Mouse (Mus musculus): ENCODE results near the gene Add2. TPM values are rescaled to one million over a fixed set of nuclear protein-coding genes. Genes with fewer than 3 reads are reported as not detected.

The Add2 gene
- polyA plus RNA-seq, 1 experiment from 2014 or later, result 132 TPM

DNA sequence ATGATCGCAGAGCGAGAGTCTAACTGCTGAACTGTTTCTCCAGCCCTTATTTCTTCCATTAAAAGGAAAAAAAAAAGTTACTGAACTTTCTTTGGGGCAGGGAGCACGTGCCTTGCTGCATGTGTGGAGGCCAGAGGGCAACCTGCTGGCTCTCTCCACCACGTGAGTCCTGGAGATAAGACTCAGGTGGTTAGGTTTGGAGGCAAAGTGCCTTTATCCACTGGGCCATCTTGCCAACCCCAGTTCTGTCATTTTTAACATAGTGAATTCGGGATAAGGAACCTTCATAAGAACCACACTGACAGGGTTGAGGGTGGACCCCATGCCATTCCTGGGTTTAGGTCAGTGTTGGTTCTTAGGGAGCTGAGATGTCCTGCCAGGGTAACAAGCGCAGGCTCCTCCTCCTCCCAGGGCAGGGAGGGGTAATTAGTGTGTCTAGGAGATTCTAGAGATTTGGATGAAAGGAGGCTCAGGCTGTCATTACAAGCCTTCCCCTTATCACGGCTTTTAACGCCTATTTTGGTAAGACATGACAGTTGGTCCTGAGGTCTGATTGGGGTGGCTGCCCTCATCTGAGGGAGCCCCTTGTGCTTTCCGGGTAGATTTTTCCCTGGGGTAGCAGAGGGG lies 101.5 kb downstream of the Add2 start:
- no peak overlapping the region for H3K9ac ChIP-seq (ENCODE audit: low read depth, low read length)
- no peak overlapping the region for H3K4me2 ChIP-seq (ENCODE audit: low read length)
- no peaks in the 10 kb centered on the region for H3K36me3 ChIP-seq (ENCODE audit: control insufficient read depth, insufficient read depth, low read length)
- 81% methylated on average over 9 of the region's 9 CpGs for WGBS
- H3K27ac ChIP-seq (ENCODE audit: low read depth, low read length), result no peak overlapping the region
- H3K4me3 ChIP-seq (ENCODE audit: low read length), result no peak overlapping the region
- ATAC-seq, result no peak
- no peaks in the 10 kb centered on the region for H3K4me1 ChIP-seq (ENCODE audit: control insufficient read depth, insufficient read depth, low read depth, low read length)
- H3K9me3 ChIP-seq (ENCODE audit: control insufficient read depth, low read length), result no peaks in the 10 kb centered on the region
- H3K27me3 ChIP-seq (replicated peaks; ENCODE audit: control insufficient read depth, insufficient read depth, low read length), result no peaks in the 10 kb centered on the region

DNA sequence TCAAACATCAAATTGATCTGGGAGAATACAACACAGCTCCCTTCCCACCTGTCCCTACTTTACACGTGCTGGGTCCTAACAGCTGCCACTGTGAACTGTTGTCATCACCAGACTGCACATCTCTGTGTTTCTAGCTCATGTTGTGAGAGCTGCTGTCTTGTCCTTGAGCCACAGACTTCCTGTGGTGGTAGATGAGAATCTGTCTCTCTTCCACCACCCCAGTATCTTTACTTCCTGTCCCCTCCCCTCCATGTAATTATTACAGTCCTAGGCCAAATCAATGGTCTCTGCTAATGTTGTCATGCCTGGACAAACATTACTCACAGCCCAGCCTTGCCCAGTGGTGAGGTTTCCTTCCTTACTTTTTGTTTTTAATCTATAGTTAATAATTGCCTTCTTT lies 105.4 kb downstream of the Add2 start:
- Histone ChIP-seq H3K4me2 (ENCODE audit: low read length) (no peak overlapping the region), H3K4me3 (ENCODE audit: low read length) (no peak overlapping the region), H3K9ac (ENCODE audit: low read depth, low read length) (no peak overlapping the region), H3K27ac (ENCODE audit: low read depth, low read length) (no peak overlapping the region), H3K9me3 (ENCODE audit: control insufficient read depth, low read length) (no peaks in the 10 kb centered on the region), H3K4me1 (ENCODE audit: control insufficient read depth, insufficient read depth, low read depth, low read length) (no peaks in the 10 kb centered on the region), H3K36me3 (ENCODE audit: control insufficient read depth, insufficient read depth, low read length) (no peaks in the 10 kb centered on the region), H3K27me3 (replicated peaks; ENCODE audit: control insufficient read depth, insufficient read depth, low read length) (no peaks in the 10 kb centered on the region)
- ATAC-seq, result no peak
- WGBS, result 76% methylated on average over 1 of the region's 1 CpGs

DNA sequence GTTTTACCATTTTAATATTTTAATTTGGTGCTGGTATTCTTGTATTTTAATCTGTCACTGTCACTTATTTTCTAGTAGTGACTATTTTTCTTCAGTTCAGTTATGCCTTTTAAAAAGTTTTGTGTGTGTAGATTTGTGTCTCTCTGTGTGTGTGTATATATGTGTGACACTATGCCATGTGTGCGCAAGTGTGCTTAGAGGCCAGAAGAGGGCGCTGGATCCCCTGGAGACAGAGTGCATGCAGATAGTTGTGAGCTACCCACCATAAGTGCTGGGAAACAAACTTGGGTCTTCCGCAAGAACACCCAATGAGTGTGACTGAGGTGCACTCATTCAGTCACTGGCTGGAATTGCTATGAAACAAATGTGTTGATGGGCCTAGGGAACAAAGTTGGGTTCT lies 107.7 kb downstream of the Add2 start:
- H3K27ac ChIP-seq (ENCODE audit: low read depth, low read length), result no peak overlapping the region
- no peak overlapping the region for H3K4me2 ChIP-seq (ENCODE audit: low read length)
- H3K36me3 ChIP-seq (ENCODE audit: control insufficient read depth, insufficient read depth, low read length), result no peaks in the 10 kb centered on the region
- H3K9me3 ChIP-seq (ENCODE audit: control insufficient read depth, low read length), result no peaks in the 10 kb centered on the region
- no peak overlapping the region for H3K4me3 ChIP-seq (ENCODE audit: low read length)
- ATAC-seq, result no peak
- no peaks in the 10 kb centered on the region for H3K27me3 ChIP-seq (replicated peaks; ENCODE audit: control insufficient read depth, insufficient read depth, low read length)
- no peaks in the 10 kb centered on the region for H3K4me1 ChIP-seq (ENCODE audit: control insufficient read depth, insufficient read depth, low read depth, low read length)
- no peak overlapping the region for H3K9ac ChIP-seq (ENCODE audit: low read depth, low read length)
- 87% methylated on average over 3 of the region's 3 CpGs for WGBS

DNA sequence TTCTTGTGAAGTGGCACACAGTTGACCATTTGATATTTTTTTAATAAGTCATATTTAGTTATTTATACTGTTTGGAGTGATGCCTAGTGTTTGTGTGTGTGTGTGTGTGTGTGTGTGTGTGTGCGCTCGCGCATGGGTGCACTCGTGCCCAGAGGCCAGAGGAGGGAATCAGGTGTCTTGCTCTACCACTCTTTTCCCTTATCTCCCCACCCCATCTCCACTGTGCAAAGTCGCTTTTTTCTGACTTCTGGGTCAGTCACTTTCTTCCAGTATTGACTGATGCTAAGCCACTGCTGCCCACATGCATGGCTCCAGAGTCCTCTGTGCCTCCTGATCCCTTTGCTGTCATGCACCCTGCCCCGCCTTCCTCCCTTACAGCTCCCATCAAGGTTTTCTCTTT lies 112.8 kb downstream of the Add2 start:
- Histone ChIP-seq H3K4me2 (ENCODE audit: low read length) (no peak overlapping the region), H3K9ac (ENCODE audit: low read depth, low read length) (no peak overlapping the region), H3K4me1 (ENCODE audit: control insufficient read depth, insufficient read depth, low read depth, low read length) (no peaks in the 10 kb centered on the region), H3K36me3 (ENCODE audit: control insufficient read depth, insufficient read depth, low read length) (no peaks in the 10 kb centered on the region), H3K4me3 (ENCODE audit: low read length) (no peak overlapping the region), H3K9me3 (ENCODE audit: control insufficient read depth, low read length) (no peaks in the 10 kb centered on the region), H3K27me3 (replicated peaks; ENCODE audit: control insufficient read depth, insufficient read depth, low read length) (no peaks in the 10 kb centered on the region), H3K27ac (ENCODE audit: low read depth, low read length) (no peak overlapping the region)
- no peak for ATAC-seq
- WGBS, result 88% methylated on average over 6 of the region's 6 CpGs

DNA sequence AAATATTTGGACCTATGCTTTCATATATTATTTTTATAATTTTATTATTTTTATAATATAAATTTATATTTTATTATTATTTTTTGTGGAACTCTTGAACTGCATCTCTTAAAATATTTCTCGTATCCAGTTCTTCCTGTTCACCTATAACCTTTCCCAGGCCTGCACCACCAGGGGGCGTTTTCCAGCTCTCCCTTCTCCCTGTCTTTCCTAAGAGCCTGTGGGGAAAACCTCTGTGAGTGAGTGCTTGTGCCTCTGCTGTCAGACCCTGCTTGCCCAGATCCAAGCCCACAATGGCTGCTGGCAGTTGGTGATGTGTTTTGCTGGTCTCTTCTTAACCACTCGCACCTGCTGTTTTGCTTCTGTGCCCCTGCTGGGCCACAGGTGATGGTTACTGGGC lies 113.3 kb downstream of the Add2 start:
- whole genome bisulfite sequencing, result 19% methylated on average over 3 of the region's 3 CpGs
- Histone ChIP-seq H3K9ac (ENCODE audit: low read depth, low read length) (no peak overlapping the region), H3K4me2 (ENCODE audit: low read length) (no peak overlapping the region), H3K27me3 (replicated peaks; ENCODE audit: control insufficient read depth, insufficient read depth, low read length) (no peaks in the 10 kb centered on the region), H3K4me3 (ENCODE audit: low read length) (no peak overlapping the region), H3K4me1 (ENCODE audit: control insufficient read depth, insufficient read depth, low read depth, low read length) (no peaks in the 10 kb centered on the region), H3K36me3 (ENCODE audit: control insufficient read depth, insufficient read depth, low read length) (no peaks in the 10 kb centered on the region), H3K9me3 (ENCODE audit: control insufficient read depth, low read length) (no peaks in the 10 kb centered on the region), H3K27ac (ENCODE audit: low read depth, low read length) (no peak overlapping the region)
- 0 out of 2 replicates have a peak, but pooled peaks have one; percentile 37 for ATAC-seq

DNA sequence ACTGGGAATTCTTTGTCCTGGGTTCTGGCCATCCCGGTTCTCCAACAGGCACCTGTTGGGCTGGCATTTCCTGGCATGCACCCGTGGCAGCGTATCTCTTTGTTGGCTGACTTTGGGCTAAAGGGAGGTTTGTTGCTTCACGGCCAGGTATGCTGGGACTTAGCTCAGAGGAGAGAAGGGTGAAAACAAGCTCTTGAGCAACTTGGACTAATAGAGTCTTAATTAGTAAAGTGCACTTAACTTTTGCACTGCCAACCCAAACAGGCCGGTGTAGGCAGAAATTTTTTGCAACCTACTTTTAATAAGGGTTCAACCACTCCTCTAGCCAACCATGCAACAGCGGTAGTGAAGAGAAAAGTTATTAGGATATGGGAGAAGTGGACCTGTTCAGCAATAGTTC lies 116.5 kb downstream of the Add2 start:
- H3K4me3 ChIP-seq (ENCODE audit: low read length), result no peak overlapping the region
- ATAC-seq, result no peak
- WGBS, result 95% methylated on average over 6 of the region's 6 CpGs
- H3K4me2 ChIP-seq (ENCODE audit: low read length), result no peak overlapping the region
- H3K4me1 ChIP-seq (ENCODE audit: control insufficient read depth, insufficient read depth, low read depth, low read length), result no peaks in the 10 kb centered on the region
- no peaks in the 10 kb centered on the region for H3K27me3 ChIP-seq (replicated peaks; ENCODE audit: control insufficient read depth, insufficient read depth, low read length)
- H3K27ac ChIP-seq (ENCODE audit: low read depth, low read length), result no peak overlapping the region
- H3K9me3 ChIP-seq (ENCODE audit: control insufficient read depth, low read length), result no peaks in the 10 kb centered on the region
- no peaks in the 10 kb centered on the region for H3K36me3 ChIP-seq (ENCODE audit: control insufficient read depth, insufficient read depth, low read length)
- H3K9ac ChIP-seq (ENCODE audit: low read depth, low read length), result no peak overlapping the region

DNA sequence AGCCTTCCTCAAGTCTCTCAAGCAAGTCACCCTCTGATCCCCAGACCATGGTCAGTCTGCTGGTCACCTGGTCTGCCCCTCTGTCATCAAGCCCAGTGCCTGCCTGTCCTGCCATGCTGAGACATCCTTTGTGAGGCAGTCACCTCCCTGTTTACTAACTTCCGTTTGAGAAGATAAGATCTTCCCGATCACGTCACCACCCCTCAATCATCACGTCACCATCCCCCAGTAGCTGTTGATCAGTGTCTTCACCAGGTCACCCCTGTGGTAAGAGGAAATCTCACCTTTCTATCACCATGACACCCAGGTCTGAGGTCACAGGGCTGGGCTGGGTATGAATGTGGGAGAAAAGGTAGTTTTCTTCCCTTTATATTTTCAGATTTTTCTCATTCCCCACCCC lies 120.0 kb downstream of the Add2 start:
- Histone ChIP-seq H3K9ac (ENCODE audit: low read depth, low read length) (no peak overlapping the region), H3K4me3 (ENCODE audit: low read length) (no peak overlapping the region), H3K36me3 (ENCODE audit: control insufficient read depth, insufficient read depth, low read length) (no peaks in the 10 kb centered on the region), H3K27ac (ENCODE audit: low read depth, low read length) (no peak overlapping the region), H3K9me3 (ENCODE audit: control insufficient read depth, low read length) (no peaks in the 10 kb centered on the region), H3K27me3 (replicated peaks; ENCODE audit: control insufficient read depth, insufficient read depth, low read length) (no peaks in the 10 kb centered on the region), H3K4me2 (ENCODE audit: low read length) (no peak overlapping the region), H3K4me1 (ENCODE audit: control insufficient read depth, insufficient read depth, low read depth, low read length) (no peaks in the 10 kb centered on the region)
- no peak for ATAC-seq
- WGBS, result 66% methylated on average over 4 of the region's 4 CpGs

DNA sequence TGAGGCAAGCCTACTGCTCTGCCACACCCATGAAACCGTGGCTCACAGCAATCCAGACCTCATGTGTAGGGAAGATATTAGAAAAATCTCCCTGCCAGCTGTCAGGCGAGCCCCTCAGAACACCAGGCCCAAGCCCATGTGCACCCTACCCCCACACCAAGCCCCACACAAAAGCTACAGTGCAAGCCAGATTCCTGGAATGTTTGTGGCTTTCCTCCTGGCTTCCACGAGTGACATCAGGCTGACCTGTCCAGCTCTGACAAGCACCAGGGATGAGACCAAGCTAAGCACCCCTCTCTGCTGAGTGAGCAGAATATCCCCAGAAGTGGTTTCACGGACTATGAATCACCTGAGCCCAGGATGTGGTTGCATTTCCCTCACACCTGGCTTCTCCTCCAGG lies 120.5 kb downstream of the Add2 start:
- no peak overlapping the region for H3K4me3 ChIP-seq (ENCODE audit: low read length)
- no peak overlapping the region for H3K4me2 ChIP-seq (ENCODE audit: low read length)
- no peak overlapping the region for H3K9ac ChIP-seq (ENCODE audit: low read depth, low read length)
- no peaks in the 10 kb centered on the region for H3K9me3 ChIP-seq (ENCODE audit: control insufficient read depth, low read length)
- WGBS, result 56% methylated on average over 4 of the region's 4 CpGs
- no peaks in the 10 kb centered on the region for H3K4me1 ChIP-seq (ENCODE audit: control insufficient read depth, insufficient read depth, low read depth, low read length)
- H3K27me3 ChIP-seq (replicated peaks; ENCODE audit: control insufficient read depth, insufficient read depth, low read length), result no peaks in the 10 kb centered on the region
- no peaks in the 10 kb centered on the region for H3K36me3 ChIP-seq (ENCODE audit: control insufficient read depth, insufficient read depth, low read length)
- no peak overlapping the region for H3K27ac ChIP-seq (ENCODE audit: low read depth, low read length)
- ATAC-seq, result no peak

DNA sequence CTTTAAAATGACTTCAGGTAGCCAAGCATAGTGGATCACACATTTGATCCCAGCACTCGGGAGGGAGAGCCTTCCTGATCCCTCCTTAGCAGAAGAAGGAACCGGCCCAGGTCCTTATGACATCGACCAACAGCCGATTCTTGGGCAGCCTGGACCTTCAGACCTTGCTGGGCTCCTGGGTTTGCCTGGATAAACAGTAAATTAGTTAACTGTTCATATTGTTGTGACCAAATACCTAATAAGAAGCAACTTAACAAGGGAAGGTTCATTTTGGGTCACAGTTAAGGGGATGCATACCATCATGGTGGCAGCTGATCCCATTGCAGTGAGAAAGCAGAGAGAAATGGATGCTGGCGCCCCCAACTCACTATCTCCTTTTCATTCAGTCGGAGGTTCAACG lies 124.2 kb downstream of the Add2 start:
- H3K27me3 ChIP-seq (replicated peaks; ENCODE audit: control insufficient read depth, insufficient read depth, low read length), result no peaks in the 10 kb centered on the region
- ATAC-seq, result no peak
- 90% methylated on average over 7 of the region's 7 CpGs for WGBS
- H3K9me3 ChIP-seq (ENCODE audit: control insufficient read depth, low read length), result no peaks in the 10 kb centered on the region
- peaks cover 3% of the 10 kb centered on the region for H3K4me1 ChIP-seq (ENCODE audit: control insufficient read depth, insufficient read depth, low read depth, low read length)
- no peak overlapping the region for H3K9ac ChIP-seq (ENCODE audit: low read depth, low read length)
- no peak overlapping the region for H3K27ac ChIP-seq (ENCODE audit: low read depth, low read length)
- H3K4me3 ChIP-seq (ENCODE audit: low read length), result no peak overlapping the region
- H3K36me3 ChIP-seq (ENCODE audit: control insufficient read depth, insufficient read depth, low read length), result no peaks in the 10 kb centered on the region
- no peak overlapping the region for H3K4me2 ChIP-seq (ENCODE audit: low read length)
